Mouse (Mus musculus) olfactory bulb, adult 2 months (tissue): ENCODE measurements around the gene Hspg2. TPM values are rescaled to one million over a fixed set of nuclear protein-coding genes. Genes with fewer than 3 reads are reported as not detected.

Source experiments
- H3K27ac ChIP-seq: fragments of 200-500 bp; 2 replicates; pipeline ENCODE4 v1.5.1; 2012; ENCODE audit warnings: low read depth, low read length; ENCODE audit not compliant: insufficient read depth
- H3K4me1 ChIP-seq: fragments of 200-500 bp; 2 replicates; pipeline ENCODE4 v1.6.1; 2012; ENCODE audit warnings: low read length; ENCODE audit not compliant: control insufficient read depth, insufficient read depth
- H3K4me3 ChIP-seq: fragments of 200-500 bp; 2 replicates; pipeline ENCODE4 v1.5.1; 2012; ENCODE audit warnings: mild to moderate bottlenecking, low read depth, low read length, moderate library complexity; ENCODE audit not compliant: insufficient read depth
- CTCF ChIP-seq: fragments of 200-500 bp; IDR thresholded peaks from 2 replicates; pipeline ENCODE4 v1.5.1; 2012; ENCODE audit warnings: low read depth, mild to moderate bottlenecking, low read length, moderate library complexity; ENCODE audit not compliant: insufficient read depth
- POLR2A ChIP-seq: fragments of 200-500 bp; IDR thresholded peaks from 2 replicates; pipeline ENCODE4 v1.6.1; 2012; ENCODE audit warnings: mild to moderate bottlenecking, low read depth, low read length, moderate library complexity; ENCODE audit not compliant: insufficient read depth
- WGBS: fragments of 180-500 bp; shearing (Covaris S2); methylation state at CpG from one replicate; pipeline ENCODE4 v1.1.7; 2018; 5-methylcytosine and 5-hydroxymethylcytosine counted together
- polyA plus RNA-seq: library from polyadenylated mRNA; stranded (reverse); fragments of >200 nt; gene quantifications from 2 replicates; pipeline ENCODE4 v1.2.4, GENCODE M21; 2012; ENCODE audit warnings: low replicate concordance; ENCODE audit not compliant: missing spikeins, insufficient read depth, insufficient read length

The Hspg2 gene
- polyA plus RNA-seq, 1 experiment: not detected

- H3K27ac ChIP-seq: no peak overlapping the region
- 47% methylated on average over 7 of the region's 7 CpGs for WGBS
- H3K4me1 ChIP-seq: peaks cover 16% of the 10 kb centered on the region
- TF ChIP-seq CTCF (no peak), POLR2A (no peak)
- H3K4me3 ChIP-seq: no peak overlapping the region
Measured at GRCm38 (mm10) chr4:137447363-137448196, 21.0 kb upstream of the Hspg2 start.

- WGBS: 7% methylated on average over 6 of the region's 6 CpGs
- H3K27ac ChIP-seq: no peak overlapping the region
- H3K4me1 ChIP-seq: peaks cover 16% of the 10 kb centered on the region
- H3K4me3 ChIP-seq: no peak overlapping the region
- TF ChIP-seq CTCF (no peak), POLR2A (no peak)
Measured at GRCm38 (mm10) chr4:137448197-137448596, 20.4 kb upstream of the Hspg2 start.

- TF ChIP-seq POLR2A (no peak), CTCF (no peak)
- no peak overlapping the region for H3K4me3 ChIP-seq
- H3K4me1 ChIP-seq: peaks cover 16% of the 10 kb centered on the region
- H3K27ac ChIP-seq: no peak overlapping the region
- 44% methylated on average over 2 of the region's 2 CpGs for WGBS
Measured at GRCm38 (mm10) chr4:137448641-137449040, 19.9 kb upstream of the Hspg2 start.

- Histone ChIP-seq H3K4me3 (no peak overlapping the region), H3K4me1 (peaks cover 16% of the 10 kb centered on the region), H3K27ac (no peak overlapping the region)
- TF ChIP-seq POLR2A (no peak), CTCF (no peak)
- 95% methylated on average over 2 of the region's 2 CpGs for WGBS
Measured at GRCm38 (mm10) chr4:137449132-137449531, 19.4 kb upstream of the Hspg2 start.

- WGBS: 78% methylated on average over 10 of the region's 10 CpGs
- no peak overlapping the region for H3K27ac ChIP-seq
- TF ChIP-seq CTCF: no peak
- TF ChIP-seq POLR2A: no peak
- H3K4me1 ChIP-seq: peaks cover 16% of the 10 kb centered on the region
- no peak overlapping the region for H3K4me3 ChIP-seq
Measured at GRCm38 (mm10) chr4:137449715-137450114, 18.9 kb upstream of the Hspg2 start.

- WGBS: 98% methylated on average over 6 of the region's 6 CpGs
- H3K4me1 ChIP-seq: peaks cover 16% of the 10 kb centered on the region
- H3K27ac ChIP-seq: no peak overlapping the region
- no peak overlapping the region for H3K4me3 ChIP-seq
- TF ChIP-seq POLR2A (no peak), CTCF (no peak)
Measured at GRCm38 (mm10) chr4:137452190-137452589, 16.4 kb upstream of the Hspg2 start.

GRCm38 (mm10) chr4:137453234-137453767, 15.3 kb upstream of the Hspg2 start, which contains the start of gene 1700013G24Rik:
TSS of gene 1700013G24Rik (plus strand) at chr4:137453284.
- TF ChIP-seq CTCF: no peak
- TF ChIP-seq POLR2A: no peak
- Histone ChIP-seq H3K4me1 (peaks cover 5% of the 10 kb centered on the region), H3K27ac (no peak within 1 kb of the TSS), H3K4me3 (no peak within 1 kb of the TSS)
- 93% methylated on average over 8 of the region's 8 CpGs for WGBS

- no peak for TF ChIP-seq CTCF
- no peak overlapping the region for H3K4me3 ChIP-seq
- H3K4me1 ChIP-seq: no peaks in the 10 kb centered on the region
- no peak overlapping the region for H3K27ac ChIP-seq
- WGBS: 93% methylated on average over 14 of the region's 14 CpGs
Measured at GRCm38 (mm10) chr4:137454582-137454981, 14.0 kb upstream of the Hspg2 start.

GRCm38 (mm10) chr4:137456581-137456980, 12.0 kb upstream of the Hspg2 start:
- no peak overlapping the region for H3K4me3 ChIP-seq
- 87% methylated on average over 12 of the region's 12 CpGs for WGBS
- H3K4me1 ChIP-seq: no peaks in the 10 kb centered on the region
- no peak for TF ChIP-seq POLR2A
- H3K27ac ChIP-seq: no peak overlapping the region
